13 mouse cellular contexts compared by ENCODE assay signal in genomic region chr5:30107611-30108041, GRCm38 (mm10). TPM values are rescaled to one million over a fixed set of nuclear protein-coding genes. Genes with fewer than 3 reads are reported as not detected.
DNase-seq lines count a peak whose midpoint lies in the region; ATAC-seq lines count a peak whose summit lies in the region.
"Had no signal": no experiment of that assay in that cellular context is flagged by ENCODE, and none has a peak within 500 bp of the region (broad histone marks: within the 10 kb centered on the region; RNA-seq: fewer than 3 reads in every experiment).

No protein-coding gene starts in this region.

- H3K27me3 ChIP-seq in forebrain, embryonic 14.5 days (replicated peaks; ENCODE audit: control insufficient read depth, insufficient read depth, low read length) = 0 out of 2 replicates have a peak, but pooled peaks cover under 1% of the 10 kb centered on the region
- peaks cover 77% of the 10 kb centered on the region for H3K27me3 ChIP-seq in midbrain, embryonic 10.5 days (ENCODE audit: low read depth, poor library complexity, severe bottlenecking)

- H3K9ac ChIP-seq in forebrain, embryonic 14.5 days (ENCODE audit: low read length) = peak overlapping the region; percentile 84
- H3K9ac ChIP-seq: embryonic facial prominence, embryonic 15.5 days; liver, embryonic 12.5 days had no signal

- H3K27ac ChIP-seq in forebrain, embryonic 14.5 days (ENCODE audit: low read depth, low read length) = peak overlapping the region; percentile 84
- peak overlapping the region; percentile 89 for H3K27ac ChIP-seq in midbrain, embryonic 10.5 days (replicated peaks)
- H3K27ac ChIP-seq: embryonic facial prominence, embryonic 15.5 days; liver, embryonic 12.5 days had no signal

- WGBS in forebrain, embryonic 14.5 days = 3% methylated on average over 5 of the region's 5 CpGs
- WGBS in midbrain, embryonic 10.5 days = 2% methylated on average over 5 of the region's 5 CpGs

- peak overlapping the region; percentile 70 for H3K4me3 ChIP-seq in forebrain, embryonic 14.5 days (ENCODE audit: low read depth, low read length)
- peak overlapping the region; percentile 71 for H3K4me3 ChIP-seq in midbrain, embryonic 10.5 days
- H3K4me3 ChIP-seq: embryonic facial prominence, embryonic 15.5 days; liver, embryonic 12.5 days had no signal

- DNase-seq in testis, postnatal 10 days (ENCODE audit: low spot score) = peak; percentile 32
- DNase-seq in testis, postnatal 14 days (ENCODE audit: low spot score) = no peak
- peak; percentile 39 for DNase-seq in forebrain, embryonic 14.5 days (ENCODE audit: low spot score)
- DNase-seq in midbrain, embryonic 10.5 days (ENCODE audit: low spot score) = peak; percentile 55
- DNase-seq in retina, postnatal 1 day = peak; percentile 34
- DNase-seq in frontal cortex, postnatal 36 days (ENCODE audit: low spot score in 2 of 2) = no peak
- no peak for DNase-seq in thymus, postnatal 14 days
- DNase-seq in right cerebral cortex, postnatal 36 days (ENCODE audit: low spot score in 2 of 2) = no peak
- DNase-seq: thymus, adult 18-20 months had no signal

- no peak for ATAC-seq in forebrain, embryonic 14.5 days
- ATAC-seq: liver, embryonic 12.5 days had no signal

- peaks cover 40% of the 10 kb centered on the region for H3K4me1 ChIP-seq in forebrain, embryonic 14.5 days (ENCODE audit: control insufficient read depth, insufficient read depth, low read length)
- H3K4me1 ChIP-seq in midbrain, embryonic 10.5 days = peaks cover 76% of the 10 kb centered on the region

- peaks cover 15% of the 10 kb centered on the region; the same call in 1 of the 2 replicates for H3K36me3 ChIP-seq in forebrain, embryonic 14.5 days (ENCODE audit: control insufficient read depth, insufficient read depth, low read length)
- H3K36me3 ChIP-seq in midbrain, embryonic 10.5 days = 0 out of 2 replicates have a peak, but pooled peaks cover 3% of the 10 kb centered on the region
- H3K36me3 ChIP-seq: embryonic facial prominence, embryonic 15.5 days; liver, embryonic 12.5 days had no signal

- H3K9me3 ChIP-seq in forebrain, embryonic 14.5 days (replicated peaks; ENCODE audit: control insufficient read depth, low read length) = no peaks in the 10 kb centered on the region
- H3K9me3 ChIP-seq in midbrain, embryonic 10.5 days (replicated peaks) = no peaks in the 10 kb centered on the region
- H3K9me3 ChIP-seq: embryonic facial prominence, embryonic 15.5 days; liver, embryonic 12.5 days had no signal

- H3K4me2 ChIP-seq in forebrain, embryonic 14.5 days (ENCODE audit: low read length) = peak overlapping the region; percentile 96
- H3K4me2 ChIP-seq: embryonic facial prominence, embryonic 15.5 days; liver, embryonic 12.5 days had no signal

RNA-seq across cellular contexts. Expression of gene 3110082J24Rik, which starts 1.7 kb away (rescaled TPM):
- polyA plus RNA-seq in forebrain, embryonic 14.5 days (2014; fragmentation: Nextera tagmentation; extraction: Ambion mirVana) = 4.6 and 7.1 TPM in 2 replicates
- polyA plus RNA-seq in midbrain, embryonic 10.5 days (2016; fragmentation: Nextera tagmentation; extraction: Ambion mirVana) = 2.4 and 3.7 TPM in 2 replicates
- polyA plus RNA-seq: embryonic facial prominence, embryonic 15.5 days; gonadal fat pad, adult 2 months; liver, embryonic 12.5 days; small intestine, adult 2 months had no signal

RNA-seq across cellular contexts. Expression of gene Garem2, which starts 2.7 kb away (rescaled TPM):
- 11.3 and 12.7 TPM in 2 replicates for polyA plus RNA-seq in forebrain, embryonic 14.5 days (2014; fragmentation: Nextera tagmentation; extraction: Ambion mirVana)
- polyA plus RNA-seq in midbrain, embryonic 10.5 days (2016; fragmentation: Nextera tagmentation; extraction: Ambion mirVana) = 6.9 and 9.4 TPM in 2 replicates

RNA-seq across cellular contexts. Expression of gene Tyms, which starts 34.2 kb away (rescaled TPM):
- 117 and 142 TPM in 2 replicates for polyA plus RNA-seq in forebrain, embryonic 14.5 days (2014; fragmentation: Nextera tagmentation; extraction: Ambion mirVana)
- 294 and 321 TPM in 2 replicates for polyA plus RNA-seq in midbrain, embryonic 10.5 days (2016; fragmentation: Nextera tagmentation; extraction: Ambion mirVana)

RNA-seq across cellular contexts. Expression of gene Hadha, which starts 47.3 kb away (rescaled TPM):
- polyA plus RNA-seq in forebrain, embryonic 14.5 days (2014; fragmentation: Nextera tagmentation; extraction: Ambion mirVana) = 64.9 and 65.8 TPM in 2 replicates
- polyA plus RNA-seq in midbrain, embryonic 10.5 days (2016; fragmentation: Nextera tagmentation; extraction: Ambion mirVana) = 101 and 115 TPM in 2 replicates

RNA-seq across cellular contexts. Expression of gene Hadhb, which starts 47.4 kb away (rescaled TPM):
- 75.6 and 80.9 TPM in 2 replicates for polyA plus RNA-seq in forebrain, embryonic 14.5 days (2014; fragmentation: Nextera tagmentation; extraction: Ambion mirVana)
- polyA plus RNA-seq in midbrain, embryonic 10.5 days (2016; fragmentation: Nextera tagmentation; extraction: Ambion mirVana) = 104 and 106 TPM in 2 replicates

Comparison
In these comparisons a context has a peak if more than half of its experiments do, and no peak if none do; other contexts are left out.
1. DNase-seq: peak in testis, postnatal 10 days (single experiment), forebrain, embryonic 14.5 days (single experiment), midbrain, embryonic 10.5 days (single experiment) and retina, postnatal 1 day (single experiment); none in testis, postnatal 14 days (single experiment), frontal cortex, postnatal 36 days (0 of 2), thymus, postnatal 14 days (single experiment) and right cerebral cortex, postnatal 36 days (0 of 2).